Mouse (Mus musculus) cerebellum, adult 2 months (tissue): ENCODE results near the gene Gtf2f2.

Experiments
- CTCF ChIP-seq: fragments of 200-500 bp; IDR thresholded peaks from 2 replicates; pipeline ENCODE4 v1.5.1; 2011; ENCODE audit warnings: low read depth, mild to moderate bottlenecking, control low read depth, low read length, moderate library complexity, borderline replicate concordance; ENCODE audit not compliant: insufficient read depth
- POLR2A ChIP-seq: fragments of 200-500 bp; IDR thresholded peaks from 2 replicates; pipeline ENCODE4 v1.6.1; 2011; ENCODE audit warnings: low read length, control low read depth, borderline replicate concordance; ENCODE audit not compliant: insufficient read depth

GRCm38 (mm10) chr14:75877297-75877696 is 133.4 kb downstream of the Gtf2f2 start:
- TF ChIP-seq CTCF = no peak
- TF ChIP-seq POLR2A = no peak
